Mouse (Mus musculus): ENCODE results near the gene Nod1.

- no peak for TF ChIP-seq CTCF (IDR thresholded peaks at IDR 0.05; ENCODE audit: borderline replicate concordance, control insufficient read depth, extremely low read depth, insufficient read depth, low read length, poor library complexity)
- TF ChIP-seq POLR2A (IDR thresholded peaks at IDR 0.05; ENCODE audit: control insufficient read depth, extremely low read depth, insufficient read depth, low read length, poor library complexity): no peak
These were observed 2.1 kb upstream of the Nod1 start for GRCm38 (mm10) chr6:54974501-54974900.

All from thymus, adult 2 months (tissue).